Mouse (Mus musculus): Measurements from ENCODE around the gene Fcgr4.

DNA sequence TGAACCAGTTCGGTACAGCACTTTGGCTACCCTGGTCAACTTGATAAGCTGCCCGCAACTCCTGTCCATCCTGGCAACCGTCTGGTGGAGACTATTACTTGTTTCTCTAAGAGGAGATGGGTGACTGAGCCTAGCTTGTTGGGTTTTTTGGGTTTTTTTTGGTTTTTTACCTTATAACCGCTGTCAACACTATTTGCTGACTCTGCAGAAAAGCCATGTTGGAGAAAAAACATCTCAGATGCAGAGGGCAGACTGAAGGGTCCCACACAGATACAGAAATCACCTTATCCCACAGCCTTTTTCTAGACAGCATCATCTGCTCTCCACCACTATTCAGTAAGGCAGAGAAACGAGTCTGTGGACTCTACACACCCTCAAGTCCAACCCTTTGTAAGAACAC is 32.9 kb upstream of the Fcgr4 start:
- TF ChIP-seq POLR2A (IDR thresholded peaks at IDR 0.05; ENCODE audit: low read depth, low read length) (no peak), CTCF (conservative IDR thresholded peaks at IDR 0.05; ENCODE audit: insufficient read depth, insufficient read length, low read depth, low read length) (no peak)
